Mouse (Mus musculus) T-helper 17 cell (primary cell): Measurements from ENCODE around the gene Ralgps2.

Experiments
- in situ Hi-C, 2 experiments: fragments of 300-600 bp; cut with MboI, MseI; formaldehyde crosslinking; loops; 1 replicate in 1 of 2; 2 replicates in 1 of 2; pipeline ENCODE4 v1.15.1; 2025; ENCODE audit warnings: high pct_unique_total_duplicates in 2 of 2

Gene Ralgps2

DNA sequence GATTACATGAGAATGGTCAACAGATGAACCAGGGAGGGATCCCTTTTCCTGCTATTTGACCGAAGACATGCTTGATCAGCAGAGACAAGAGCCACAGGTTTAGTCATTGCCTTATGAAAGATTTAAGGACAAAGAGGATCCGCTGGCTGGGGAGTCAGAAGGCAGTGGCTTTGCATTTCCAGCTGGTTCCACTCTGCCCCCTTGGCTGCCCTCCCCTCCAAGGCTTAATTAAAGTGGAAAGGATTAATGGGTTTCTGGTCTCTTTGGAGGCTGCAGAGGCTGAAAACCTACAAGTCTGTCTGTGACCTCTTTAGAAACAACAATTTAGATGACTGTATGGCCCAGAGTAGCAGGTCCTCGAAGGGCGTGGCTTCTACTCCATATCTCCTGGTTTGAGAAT lies 161.5 kb downstream of the Ralgps2 start:
- in situ Hi-C loops: no loop called here

DNA sequence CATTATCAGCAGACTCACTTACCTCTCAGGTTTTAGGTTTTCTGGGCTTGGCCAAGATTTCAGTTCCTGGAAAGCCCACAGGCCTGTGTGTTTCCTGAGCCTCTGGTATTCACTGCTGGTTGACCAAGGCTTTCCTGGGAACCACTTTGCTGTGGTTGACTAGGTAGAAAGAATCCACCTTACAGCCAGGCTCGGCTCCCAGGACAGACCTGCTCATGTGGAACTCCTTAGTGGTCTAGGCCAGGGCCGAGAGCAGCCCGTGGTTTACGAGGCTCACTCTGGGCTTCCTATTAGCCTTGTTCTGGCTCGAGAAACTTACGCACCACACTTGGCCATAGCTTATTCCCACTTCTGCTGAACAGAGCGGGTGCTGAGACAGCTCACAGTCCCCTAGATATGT lies 163.4 kb downstream of the Ralgps2 start:
- in situ Hi-C loops: no loop called here

DNA sequence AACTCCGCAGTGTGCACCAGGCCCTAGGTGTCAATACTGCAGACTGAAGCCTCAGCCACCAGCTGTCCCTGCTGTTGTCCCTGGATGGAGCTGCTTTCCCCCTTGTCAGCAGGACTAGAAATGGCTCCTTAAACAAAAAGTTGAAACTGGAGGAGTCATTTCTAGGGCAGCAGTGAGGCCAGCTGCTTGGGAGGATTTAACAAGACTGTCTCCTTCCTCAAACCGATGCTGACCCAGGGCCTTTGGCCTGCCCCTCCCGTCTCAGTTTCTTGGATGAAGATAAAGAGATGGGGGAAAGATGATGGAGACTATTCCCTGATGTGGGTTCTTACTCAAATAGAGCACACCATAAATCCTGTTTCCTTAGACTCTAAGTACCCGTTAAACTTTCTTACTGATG lies 164.2 kb downstream of the Ralgps2 start:
- in situ Hi-C loops: no loop called here

DNA sequence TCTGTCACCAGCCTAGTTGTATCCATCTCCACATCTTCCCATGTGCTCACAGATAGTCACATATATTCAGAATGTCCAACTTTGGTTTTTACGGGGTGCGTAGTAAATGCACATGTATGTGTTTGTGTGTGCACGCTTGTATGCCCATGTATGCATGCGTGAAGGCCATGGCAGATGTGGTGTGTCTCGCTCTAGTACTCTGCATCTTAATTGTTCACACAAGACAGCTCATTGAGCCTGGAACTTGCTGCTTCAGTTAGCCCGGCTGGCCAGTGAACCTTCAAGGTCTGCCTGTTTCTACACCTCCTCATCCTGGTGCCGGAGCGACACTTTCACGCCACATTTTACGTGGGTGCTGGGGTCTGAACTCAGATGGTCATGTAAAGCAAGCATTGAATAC lies 168.6 kb downstream of the Ralgps2 start:
- in situ Hi-C loops: no loop called here

DNA sequence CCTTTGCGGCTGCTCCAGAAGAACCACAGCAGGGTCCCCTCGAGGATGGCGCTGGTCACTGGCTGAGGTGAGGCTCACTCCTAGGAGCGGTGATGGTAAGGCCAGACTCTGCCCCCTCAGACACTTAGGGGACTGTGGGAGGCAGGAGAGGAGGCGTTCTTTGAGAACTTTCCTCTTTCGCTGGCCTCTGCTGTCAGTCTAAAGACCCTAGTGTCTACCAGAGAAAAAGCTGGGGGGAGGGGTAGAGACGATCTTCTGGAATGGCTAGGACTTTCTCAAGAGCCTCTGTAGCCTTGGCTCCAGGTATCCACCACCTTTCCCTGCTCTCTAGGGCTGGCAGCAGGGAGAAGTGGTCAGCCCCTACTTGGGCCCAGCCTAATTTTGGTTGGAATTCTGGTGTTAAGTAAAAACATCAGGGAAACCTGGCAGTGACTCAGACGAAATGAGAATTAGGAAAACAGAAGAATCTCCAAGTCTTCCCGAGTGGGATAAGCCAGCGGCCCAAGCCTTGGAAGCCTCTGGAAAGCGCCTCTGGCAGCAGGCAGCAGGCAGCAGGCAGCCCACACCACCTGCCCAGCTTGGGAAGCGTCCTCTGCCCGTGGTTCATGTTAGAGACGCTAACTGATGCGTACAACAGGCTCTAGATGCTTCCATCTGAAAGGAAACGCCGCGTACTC lies 169.7 kb downstream of the Ralgps2 start:
- in situ Hi-C loops: loop anchor here in 1 of 2 experiments (10.0 kb wide), 1 partner anchor 515 kb away; no protein-coding TSS in a partner anchor

DNA sequence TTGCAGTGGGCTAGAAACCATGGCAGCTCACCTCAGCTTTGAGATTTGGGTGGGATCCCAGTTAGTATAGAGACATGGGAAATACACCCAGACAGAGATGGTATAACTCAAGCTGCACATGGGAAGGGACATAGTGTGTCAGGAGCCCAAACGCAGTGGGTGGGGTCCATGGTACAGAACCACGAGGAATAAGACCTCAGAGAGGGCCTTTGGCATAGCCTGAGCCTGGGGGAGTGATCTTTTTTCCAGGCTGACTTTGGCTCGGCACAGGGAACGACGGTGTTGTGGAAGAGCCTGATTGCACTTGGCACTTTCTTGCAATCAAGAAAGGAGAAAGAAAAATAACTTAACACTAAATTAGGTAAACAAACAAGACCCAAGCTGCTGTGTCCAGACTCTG lies 170.3 kb downstream of the Ralgps2 start:
- in situ Hi-C loops: loop anchor here in 1 of 2 experiments (10.0 kb wide), 1 partner anchor 516 kb away; no protein-coding TSS in a partner anchor

DNA sequence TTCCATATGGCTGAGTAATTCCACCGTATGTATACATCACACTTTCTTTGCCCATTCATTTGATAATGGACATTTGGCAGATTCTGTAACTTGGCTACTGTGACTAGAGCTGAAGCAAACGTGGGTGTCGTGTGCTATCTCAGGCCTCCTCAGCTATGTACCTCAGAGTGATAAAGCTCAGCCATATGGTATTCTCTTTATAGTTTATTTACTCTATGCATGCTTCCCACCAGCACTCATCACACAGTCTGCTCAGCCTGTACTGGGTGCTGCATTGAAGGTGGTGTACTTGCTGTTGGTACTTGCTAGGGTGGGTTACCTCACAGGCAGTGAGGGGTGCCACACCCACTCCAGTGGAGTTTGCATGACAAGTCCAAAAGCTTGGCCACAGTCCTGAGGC lies 174.1 kb downstream of the Ralgps2 start:
- in situ Hi-C loops: loop anchor here in 1 of 2 experiments (10.0 kb wide), 1 partner anchor 519 kb away; no protein-coding TSS in a partner anchor

DNA sequence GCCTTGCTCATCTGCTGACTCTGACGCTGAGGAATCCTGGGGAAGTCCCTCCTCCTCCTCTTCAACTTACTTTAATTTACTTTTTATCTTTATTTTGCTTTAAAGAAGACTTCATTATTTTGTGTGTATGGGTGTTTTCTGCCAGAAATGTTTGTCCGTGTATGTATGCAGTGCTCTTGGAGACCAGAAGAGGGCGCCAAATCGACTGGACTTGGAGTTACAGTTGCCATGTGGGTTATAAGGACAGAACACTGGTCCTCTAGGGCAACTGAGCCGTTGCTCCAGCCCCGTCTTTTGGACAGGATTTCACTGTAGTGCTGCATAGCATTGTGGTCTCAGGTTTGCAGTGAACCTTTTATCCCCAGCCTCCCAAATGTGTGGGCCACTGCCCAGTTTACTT lies 174.8 kb downstream of the Ralgps2 start:
- in situ Hi-C loops: loop anchor here in 1 of 2 experiments (10.0 kb wide), 1 partner anchor 520 kb away; no protein-coding TSS in a partner anchor

DNA sequence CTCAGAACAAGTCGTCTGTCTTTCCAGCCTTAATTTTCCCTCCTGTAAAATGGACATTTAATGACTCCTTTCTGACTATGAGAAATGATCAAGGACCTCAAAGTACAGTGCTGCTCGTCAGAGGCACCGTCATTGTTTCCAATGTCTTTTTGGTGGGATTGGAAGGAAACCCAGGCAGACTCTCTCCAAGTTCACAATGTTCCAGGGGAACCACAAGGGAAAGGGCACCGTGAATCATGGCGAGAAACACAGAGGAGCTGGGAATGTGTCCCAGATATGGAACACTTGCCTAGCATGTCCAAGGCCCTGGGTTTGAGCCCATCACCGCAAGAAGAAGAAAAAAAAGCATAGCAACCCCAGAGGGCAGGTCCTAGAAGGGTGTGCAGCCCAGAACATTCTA lies 176.1 kb downstream of the Ralgps2 start:
- in situ Hi-C loops: loop anchor here in 1 of 2 experiments (10.0 kb wide), 1 partner anchor 522 kb away; no protein-coding TSS in a partner anchor

DNA sequence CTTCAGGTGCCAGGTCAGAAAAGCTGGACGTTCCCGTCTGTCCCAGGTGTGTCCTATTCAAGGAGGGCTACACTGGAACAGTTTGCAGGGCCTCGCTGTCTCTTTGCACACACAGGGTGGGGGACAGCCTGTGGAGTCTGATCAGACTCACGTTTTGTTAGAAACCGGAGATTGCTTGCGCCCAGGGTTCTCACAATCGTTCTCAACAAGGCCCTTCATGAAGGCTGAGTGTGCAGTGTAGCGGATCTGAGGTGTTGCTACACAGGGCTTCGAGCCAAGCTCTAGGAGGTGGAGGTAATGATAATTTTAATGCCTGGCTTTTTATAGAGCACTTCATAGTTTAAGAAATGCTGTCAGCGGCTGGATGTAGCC lies 178.0 kb downstream of the Ralgps2 start:
- in situ Hi-C loops: loop anchor here in 1 of 2 experiments (10.0 kb wide), 1 partner anchor 523 kb away; no protein-coding TSS in a partner anchor

DNA sequence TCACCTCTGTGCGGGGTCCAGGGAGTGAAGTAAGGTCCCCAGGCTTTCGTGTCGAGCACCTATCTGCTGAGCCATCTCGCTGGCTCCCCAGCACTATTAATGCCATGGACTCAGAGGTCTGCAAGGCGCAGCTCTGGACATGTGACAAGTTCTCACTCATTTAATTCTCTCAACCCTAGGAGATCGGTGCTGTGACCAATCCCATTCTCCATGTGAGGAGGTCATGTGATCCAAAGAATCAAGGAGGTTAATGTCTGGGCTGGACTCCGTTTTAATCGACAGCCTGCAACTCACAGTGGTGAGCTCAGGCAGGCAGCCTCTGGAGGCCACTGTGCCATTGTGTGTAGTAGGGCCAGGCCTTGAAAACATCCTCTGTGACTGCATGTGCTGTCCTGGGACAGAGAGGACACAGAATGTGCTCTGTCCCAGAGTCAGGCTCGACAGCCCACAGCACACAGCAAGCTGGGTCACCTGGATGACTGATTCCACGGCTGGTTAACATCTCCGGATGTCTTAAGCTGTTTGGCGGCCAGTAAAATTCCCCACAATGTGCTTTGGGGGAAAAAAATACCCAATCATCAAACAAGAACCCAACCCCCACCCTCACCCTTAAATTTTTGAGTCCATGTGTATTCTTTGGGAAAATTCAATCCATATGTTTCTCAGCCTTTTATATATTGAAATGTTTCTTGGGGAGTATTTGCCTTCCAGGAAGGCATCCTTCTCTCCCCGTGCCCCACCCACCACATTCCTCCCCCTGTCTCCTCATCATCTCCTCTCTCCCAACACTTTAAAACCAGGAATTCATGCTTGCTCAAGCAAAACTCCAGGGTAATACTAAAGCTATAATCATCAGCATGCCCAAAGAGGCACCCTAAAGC lies 178.6 kb downstream of the Ralgps2 start:
- in situ Hi-C loops: loop anchor here in 1 of 2 experiments (10.0 kb wide), 1 partner anchor 524 kb away; no protein-coding TSS in a partner anchor

DNA sequence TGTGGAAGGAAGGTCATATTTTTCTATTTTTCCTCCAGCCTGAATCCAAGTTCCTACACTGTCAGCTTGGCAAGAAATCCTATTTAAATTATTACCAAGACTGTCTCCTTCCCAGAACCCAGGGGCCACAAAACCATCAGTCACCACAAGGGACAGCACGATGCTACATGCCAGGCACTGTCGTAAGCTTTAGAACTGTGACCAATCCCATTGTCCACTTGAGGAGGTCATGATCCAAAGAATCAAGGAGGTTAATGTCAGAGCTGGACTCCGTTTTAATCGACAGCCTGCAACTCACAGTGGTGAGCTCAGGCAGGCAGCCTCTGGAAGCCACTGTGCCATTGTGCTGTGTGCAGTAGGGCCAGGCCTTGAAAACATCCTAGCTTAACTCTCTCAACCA lies 181.1 kb downstream of the Ralgps2 start:
- in situ Hi-C loops: no loop called here

DNA sequence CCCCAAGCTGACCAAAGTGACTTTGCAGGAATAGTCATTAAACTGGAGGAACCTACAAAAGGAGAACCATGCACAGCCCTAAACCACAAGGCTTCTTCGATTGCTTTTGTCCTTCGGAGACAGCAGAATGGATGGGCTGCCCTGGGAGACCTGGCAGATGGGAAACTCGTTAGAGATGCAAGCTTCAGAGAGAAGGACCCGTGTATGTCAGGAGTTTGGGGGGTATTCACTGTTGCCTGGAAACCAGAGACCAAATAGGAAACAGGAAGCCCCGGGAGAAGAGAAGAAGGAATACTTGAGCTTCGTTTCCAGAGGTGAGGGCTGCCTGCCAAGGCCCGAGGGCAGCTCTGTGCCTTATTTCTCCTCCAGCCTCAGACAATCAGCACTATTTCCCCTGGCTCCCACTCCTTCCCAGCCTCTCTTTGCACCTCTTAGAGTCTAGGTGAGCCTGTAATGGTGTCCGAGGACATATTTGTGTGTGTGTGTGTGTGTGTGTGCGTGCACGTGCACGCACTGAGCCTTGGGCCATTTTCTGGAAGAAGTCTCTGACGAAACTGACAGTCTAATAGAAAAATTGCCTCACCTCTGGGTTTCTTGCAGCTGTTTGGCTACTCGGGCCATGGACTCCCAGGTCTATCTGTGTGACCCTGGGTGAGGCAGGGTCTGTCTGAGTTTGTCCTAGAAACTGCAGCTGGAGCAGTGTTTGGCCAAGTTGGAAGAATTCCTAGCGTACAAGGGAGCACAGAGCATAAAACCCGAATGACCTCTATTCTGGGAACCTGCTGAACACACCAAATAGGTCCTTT lies 184.6 kb downstream of the Ralgps2 start:
- in situ Hi-C loops: no loop called here
